Mouse (Mus musculus): Measurements from ENCODE around the gene Podxl. TPM values are rescaled to one million over a fixed set of nuclear protein-coding genes. Genes with fewer than 3 reads are reported as not detected.

The Podxl gene
- total and polyA plus RNA-seq, 3 experiments, result 53.8 to 90.9 (median 71.6) TPM

DNA sequence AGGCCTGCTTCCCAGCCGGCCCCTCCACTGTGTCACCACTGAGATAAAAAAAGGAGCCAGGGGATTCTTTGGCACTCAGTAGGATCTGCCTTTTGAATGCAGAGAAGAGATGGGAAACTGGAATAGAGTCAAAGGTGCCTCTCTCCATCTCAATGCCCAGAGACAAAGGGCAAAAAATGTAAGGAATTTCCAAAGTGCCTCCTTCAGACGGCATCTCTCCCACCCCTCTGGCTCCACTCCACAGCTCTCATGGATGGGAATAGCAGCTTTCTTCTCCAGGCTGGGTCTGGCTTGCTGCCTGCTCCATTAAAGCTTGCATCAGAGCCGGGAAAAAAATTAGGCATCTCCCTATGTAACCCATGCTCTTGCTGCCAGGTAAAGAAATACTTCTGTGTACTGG is 37.4 kb upstream of the Podxl start:
- Histone ChIP-seq H3K27me3 (ENCODE audit: control insufficient read depth, insufficient read depth, low read length) (no peaks in the 10 kb centered on the region), H3K4me1 (ENCODE audit: control insufficient read depth, insufficient read depth, low read length) (peaks cover 20% of the 10 kb centered on the region), H3K4me3 (no peak overlapping the region), H3K36me3 (ENCODE audit: control insufficient read depth, insufficient read depth, low read length) (no peaks in the 10 kb centered on the region), H3K79me2 (replicated peaks; ENCODE audit: control insufficient read depth, insufficient read depth, low read length) (no peaks in the 10 kb centered on the region), H3K9ac (ENCODE audit: low read depth, low read length) (no peak overlapping the region), H3K27ac (peak overlapping the region; percentile 48)
- peak in 1 of 2 experiments; percentile 47 for DNase-seq
- WGBS, result 13% methylated on average over 3 of the region's 3 CpGs
- TF ChIP-seq EP300 (IDR thresholded peaks at IDR 0.05; ENCODE audit: insufficient read depth, low read depth, low read length) (0 out of 2 replicates have a peak, but pooled peaks have one; percentile 20), CTCF (IDR thresholded peaks at IDR 0.05) (no peak), POLR2A (IDR thresholded peaks at IDR 0.05; ENCODE audit: insufficient read depth, low read depth, low read length) (no peak)
- intact Hi-C loops (cut with DNase I), result no loop called here

DNA sequence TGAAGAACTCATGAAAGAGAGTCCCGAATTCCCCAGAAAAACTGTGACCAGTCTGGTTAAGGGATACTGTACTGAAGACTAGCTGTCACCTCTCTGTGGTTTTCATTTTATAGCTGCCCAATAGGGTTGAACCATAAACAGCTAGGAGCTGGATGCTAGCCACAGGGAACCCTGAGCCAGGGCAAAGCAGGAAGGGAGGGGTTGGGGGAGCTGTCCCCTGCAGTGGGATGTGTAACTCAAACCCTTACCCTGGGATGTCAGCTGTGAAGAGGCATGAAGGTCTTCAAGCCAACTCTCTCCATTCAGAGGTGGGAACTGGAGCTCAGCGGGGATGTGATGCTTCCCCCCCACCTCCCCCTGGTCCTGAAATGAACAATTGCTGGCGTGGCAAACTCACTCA is 36.1 kb upstream of the Podxl start:
- WGBS, result 47% methylated on average over 3 of the region's 3 CpGs
- DNase-seq, result no peak

DNA sequence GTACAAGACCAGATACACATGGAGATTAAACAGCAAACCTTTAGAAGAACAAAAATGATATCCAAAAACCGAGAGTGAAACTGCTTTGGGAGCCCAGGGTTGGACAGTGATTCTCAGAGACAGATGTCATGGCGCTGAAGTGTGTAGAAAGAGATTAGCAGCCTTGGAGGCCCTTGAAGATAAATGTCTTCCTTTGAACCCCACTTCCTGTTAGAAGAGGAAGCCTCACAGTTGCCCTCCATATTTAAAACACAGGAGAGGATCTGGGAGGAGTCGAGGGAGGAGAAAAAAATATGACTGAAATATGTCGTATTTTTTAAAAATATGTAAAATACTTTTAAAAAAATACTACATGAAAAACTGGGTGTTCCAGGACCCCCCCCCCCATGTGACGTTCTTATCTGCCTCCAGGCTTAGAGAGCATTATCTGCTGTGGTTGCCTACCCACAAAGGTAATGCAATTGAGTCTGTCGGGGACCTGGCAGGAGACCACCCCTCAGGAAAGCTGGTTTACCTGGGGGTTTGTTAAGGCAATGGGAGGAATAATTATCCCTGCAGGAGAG is 34.6 kb upstream of the Podxl start:
- peaks cover 25% of the 10 kb centered on the region for H3K4me1 ChIP-seq (ENCODE audit: control insufficient read depth, insufficient read depth, low read length)
- 72% methylated on average over 6 of the region's 6 CpGs for WGBS
- no peak for DNase-seq
- TF ChIP-seq EP300 (IDR thresholded peaks at IDR 0.05; ENCODE audit: insufficient read depth, low read depth, low read length), result no peak
- no peak for TF ChIP-seq CTCF (IDR thresholded peaks at IDR 0.05)
- no peak for TF ChIP-seq POLR2A (IDR thresholded peaks at IDR 0.05; ENCODE audit: insufficient read depth, low read depth, low read length)
- H3K79me2 ChIP-seq (replicated peaks; ENCODE audit: control insufficient read depth, insufficient read depth, low read length), result no peaks in the 10 kb centered on the region
- no peaks in the 10 kb centered on the region for H3K27me3 ChIP-seq (ENCODE audit: control insufficient read depth, insufficient read depth, low read length)
- H3K27ac ChIP-seq, result no peak overlapping the region
- intact Hi-C loops (cut with DNase I), result no loop called here
- H3K36me3 ChIP-seq (ENCODE audit: control insufficient read depth, insufficient read depth, low read length), result no peaks in the 10 kb centered on the region
- H3K4me3 ChIP-seq, result no peak overlapping the region
- H3K9ac ChIP-seq (ENCODE audit: low read depth, low read length), result no peak overlapping the region

More for the DNA sequence above, 36.1 kb upstream of the Podxl start:
- Histone ChIP-seq H3K4me1 (ENCODE audit: control insufficient read depth, insufficient read depth, low read length) (peaks cover 20% of the 10 kb centered on the region), H3K27me3 (ENCODE audit: control insufficient read depth, insufficient read depth, low read length) (no peaks in the 10 kb centered on the region), H3K9ac (ENCODE audit: low read depth, low read length) (no peak overlapping the region), H3K79me2 (replicated peaks; ENCODE audit: control insufficient read depth, insufficient read depth, low read length) (no peaks in the 10 kb centered on the region), H3K36me3 (ENCODE audit: control insufficient read depth, insufficient read depth, low read length) (no peaks in the 10 kb centered on the region), H3K4me3 (no peak overlapping the region), H3K27ac (peak overlapping the region; percentile 48)
- TF ChIP-seq CTCF (IDR thresholded peaks at IDR 0.05) (no peak), EP300 (IDR thresholded peaks at IDR 0.05; ENCODE audit: insufficient read depth, low read depth, low read length) (no peak), POLR2A (IDR thresholded peaks at IDR 0.05; ENCODE audit: insufficient read depth, low read depth, low read length) (no peak)
- intact Hi-C loops (cut with DNase I), result no loop called here

DNA sequence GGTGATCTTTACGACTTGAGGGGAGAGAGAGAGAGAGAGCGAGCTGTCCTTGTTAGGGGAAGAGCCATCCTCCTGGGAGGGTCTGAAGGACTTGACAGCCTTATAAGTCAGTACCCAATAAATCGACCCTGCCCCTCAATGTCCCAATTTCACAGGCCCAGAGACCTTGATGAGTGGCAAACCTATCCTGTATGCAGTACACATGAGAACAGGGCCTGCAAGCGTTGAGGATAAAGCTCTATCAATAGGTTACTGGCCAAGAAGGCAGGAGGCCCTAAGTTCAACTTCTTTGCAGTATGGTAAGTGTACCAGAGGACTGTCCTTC is 33.3 kb upstream of the Podxl start:
- H3K9ac ChIP-seq (ENCODE audit: low read depth, low read length), result peak overlapping the region; percentile 46; the same call in 1 of the 2 replicates
- H3K36me3 ChIP-seq (ENCODE audit: control insufficient read depth, insufficient read depth, low read length), result no peaks in the 10 kb centered on the region; the same call in 1 of the 2 replicates
- H3K4me1 ChIP-seq (ENCODE audit: control insufficient read depth, insufficient read depth, low read length), result peaks cover 32% of the 10 kb centered on the region
- DNase-seq, result no peak
- no peak for TF ChIP-seq POLR2A (IDR thresholded peaks at IDR 0.05; ENCODE audit: insufficient read depth, low read depth, low read length)
- no peak for TF ChIP-seq EP300 (IDR thresholded peaks at IDR 0.05; ENCODE audit: insufficient read depth, low read depth, low read length)
- TF ChIP-seq CTCF (IDR thresholded peaks at IDR 0.05), result no peak
- H3K4me3 ChIP-seq, result no peak overlapping the region
- H3K27ac ChIP-seq, result peak overlapping the region; percentile 73
- intact Hi-C loops (cut with DNase I), result no loop called here
- WGBS, result 43% methylated on average over 4 of the region's 4 CpGs
- no peaks in the 10 kb centered on the region for H3K79me2 ChIP-seq (replicated peaks; ENCODE audit: control insufficient read depth, insufficient read depth, low read length)
- no peaks in the 10 kb centered on the region for H3K27me3 ChIP-seq (ENCODE audit: control insufficient read depth, insufficient read depth, low read length)

DNA sequence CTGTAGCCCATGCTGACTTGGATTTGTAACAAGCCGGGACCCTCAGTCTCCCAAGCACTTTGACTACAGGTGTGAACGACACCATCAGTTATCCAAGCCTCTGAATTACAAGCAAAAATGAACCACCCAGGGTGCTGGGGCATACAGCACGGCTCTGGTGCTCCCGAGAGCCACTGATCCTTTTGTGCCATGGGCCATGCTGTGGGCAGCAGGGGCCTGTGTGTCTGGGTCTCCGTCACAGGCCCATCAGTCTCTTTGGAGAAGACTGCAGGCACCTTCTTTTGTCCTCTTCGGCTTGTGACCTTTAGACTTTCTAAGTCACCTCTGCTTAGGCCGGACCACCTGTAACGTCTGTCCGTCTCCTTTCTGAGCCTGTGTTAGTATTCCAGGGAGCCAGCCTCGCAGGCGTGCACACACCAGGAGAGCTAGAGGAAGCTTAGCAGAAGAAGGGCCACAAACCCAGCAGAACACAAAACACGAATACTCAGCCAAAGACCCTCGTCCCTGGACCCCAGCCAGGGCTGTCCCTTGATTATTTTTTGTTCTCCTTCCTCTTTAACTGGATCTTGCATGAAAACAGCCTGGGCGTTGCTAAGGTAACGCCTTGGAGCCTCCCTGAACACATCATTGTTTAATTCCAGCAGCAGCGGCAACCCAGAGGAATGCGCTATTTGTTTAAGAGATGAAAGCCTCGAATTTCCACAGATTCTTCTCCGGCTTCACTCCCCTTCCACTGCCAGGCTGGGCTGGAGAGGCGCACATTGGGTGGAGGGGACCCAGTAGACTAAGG is 32.8 kb upstream of the Podxl start:
- Histone ChIP-seq H3K79me2 (replicated peaks; ENCODE audit: control insufficient read depth, insufficient read depth, low read length) (no peaks in the 10 kb centered on the region), H3K36me3 (ENCODE audit: control insufficient read depth, insufficient read depth, low read length) (no peaks in the 10 kb centered on the region; the same call in 1 of the 2 replicates), H3K9ac (ENCODE audit: low read depth, low read length) (peak overlapping the region; percentile 46; the same call in 1 of the 2 replicates), H3K27me3 (ENCODE audit: control insufficient read depth, insufficient read depth, low read length) (no peaks in the 10 kb centered on the region), H3K4me3 (no peak overlapping the region), H3K4me1 (ENCODE audit: control insufficient read depth, insufficient read depth, low read length) (peaks cover 32% of the 10 kb centered on the region), H3K27ac (peak overlapping the region; percentile 73)
- 0 out of 2 replicates have a peak, but pooled peaks have one; percentile 15 for TF ChIP-seq EP300 (IDR thresholded peaks at IDR 0.05; ENCODE audit: insufficient read depth, low read depth, low read length)
- 0 out of 2 replicates have a peak, but pooled peaks have one; percentile 18 for TF ChIP-seq POLR2A (IDR thresholded peaks at IDR 0.05; ENCODE audit: insufficient read depth, low read depth, low read length)
- TF ChIP-seq CTCF (IDR thresholded peaks at IDR 0.05), result no peak
- DNase-seq, result peak; percentile 53 to 58
- 49% methylated on average over 20 of the region's 20 CpGs for WGBS
- intact Hi-C loops (cut with DNase I), result no loop called here

Measured in heart, adult 2 months (tissue).